Mouse (Mus musculus): ENCODE data around the gene Epn1.

- TF ChIP-seq HCFC1 (IDR thresholded peaks at IDR 0.05; ENCODE audit: borderline replicate concordance, insufficient read depth, low read length) (peak; percentile 56; the same call in 1 of the 2 replicates), ZC3H11A (IDR thresholded peaks at IDR 0.05; ENCODE audit: borderline replicate concordance, low read depth, low read length) (no peak)
These were observed 18.2 kb upstream of the Epn1 start, which contains the start of gene U2af2 for GRCm38 (mm10) chr7:5061774-5062359.
